Mouse (Mus musculus) spleen, postnatal 0 days (tissue): Measurements from ENCODE around the gene Nras. TPM values are rescaled to one million over a fixed set of nuclear protein-coding genes. Genes with fewer than 3 reads are reported as not detected.

Experiments used
- polyA plus RNA-seq: library from polyadenylated mRNA; unstranded; fragments of >200 nt; fragmentation: Nextera tagmentation; extraction: Ambion mirVana; gene quantifications from 2 replicates; pipeline ENCODE4 v1.2.1, GENCODE M21; 2015

Nras gene
- polyA plus RNA-seq: 38.8 and 40.9 TPM in 2 replicates

GRCm38 (mm10) chr3:103058207-103059157 lies at the start of gene Nras:
Nras (plus strand) TSS chr3:103058285.

GRCm38 (mm10) chr3:103020249-103020942 lies 37.7 kb upstream of the Nras start, which contains the start of gene Csde1:
Csde1 (plus strand) TSS chr3:103020426.

GRCm38 (mm10) chr3:103073771-103074170 lies 15.7 kb downstream of the Nras start, which contains the start of gene Ampd1:
Ampd1 (plus strand) TSS chr3:103074014.

GRCm38 (mm10) chr3:103102454-103103390 lies 44.6 kb downstream of the Nras start, which contains the start of gene Dennd2c:
Dennd2c (plus strand) TSS chr3:103102604.

Other genes with a start within 250 kb of the Nras start
- not detected in 2 replicates for gene Sycp1, start 122.2 kb upstream of the Nras start, polyA plus RNA-seq
- gene Nr1h5, start 94.2 kb upstream of the Nras start, polyA plus RNA-seq: not detected in 2 replicates
- gene Sike1, start 62.6 kb upstream of the Nras start, polyA plus RNA-seq: 23.1 and 29.0 TPM in 2 replicates
- 120 and 123 TPM in 2 replicates for gene Csde1, start 37.9 kb upstream of the Nras start, polyA plus RNA-seq
- not detected in 2 replicates for gene Ampd1, start 15.7 kb downstream of the Nras start, polyA plus RNA-seq
- gene Dennd2c, start 44.3 kb downstream of the Nras start, polyA plus RNA-seq: 6.4 TPM in 2 replicates
- gene Bcas2, start 113.4 kb downstream of the Nras start, polyA plus RNA-seq: 158 and 163 TPM in 2 replicates
- gene Trim33, start 221.0 kb downstream of the Nras start, polyA plus RNA-seq: 12.6 and 13.4 TPM in 2 replicates